Mouse (Mus musculus) forebrain, embryonic 11.5 days (tissue): ENCODE measurements around the gene Dlg4. TPM values are rescaled to one million over a fixed set of nuclear protein-coding genes. Genes with fewer than 3 reads are reported as not detected.
"Not testable (repeated sequence)": the region's sequence is repeated elsewhere in the genome, so short reads cannot be mapped to it uniquely, and the experiment has no call there.

Source experiments
- ATAC-seq: fragments of 200-750 bp; cut with Nextera tagmentation; replicated peaks from 2 replicates; pipeline ENCODE4 v1.8.0; 2017; ENCODE audit warnings: moderate TSS enrichment; ENCODE audit not compliant: low FRiP score
- DNase-seq: peaks from one replicate; pipeline ENCODE4 v3.0.0-alpha.2; 2017; ENCODE audit warnings: low spot score
- H3K27ac ChIP-seq: fragments of 300-500 bp; sonication (generic); 2 replicates; pipeline ENCODE4 v1.5.1; 2014; ENCODE audit warnings: low read depth, low read length
- H3K27me3 ChIP-seq: fragments of 300-500 bp; sonication (generic); 2 replicates; pipeline ENCODE4 v1.6.1; 2014; ENCODE audit warnings: mild to moderate bottlenecking, low read length, mixed read lengths; ENCODE audit not compliant: control insufficient read depth, insufficient read depth
- H3K36me3 ChIP-seq: fragments of 300-500 bp; sonication (generic); 2 replicates; pipeline ENCODE4 v1.6.1; 2014; ENCODE audit warnings: mild to moderate bottlenecking, low read length, moderate library complexity, mixed read lengths; ENCODE audit not compliant: control insufficient read depth, insufficient read depth
- H3K4me1 ChIP-seq: fragments of 300-500 bp; sonication (generic); replicated peaks from 2 replicates; pipeline ENCODE4 v1.6.1; 2014; ENCODE audit warnings: low read length, mixed read lengths; ENCODE audit not compliant: control insufficient read depth, insufficient read depth
- H3K4me2 ChIP-seq: fragments of 300-500 bp; sonication (generic); 2 replicates; pipeline ENCODE4 v1.6.1; 2014; ENCODE audit warnings: low read depth, mild to moderate bottlenecking, low read length, moderate library complexity, mixed read lengths; ENCODE audit not compliant: severe bottlenecking
- H3K4me3 ChIP-seq: fragments of 300-500 bp; sonication (generic); 2 replicates; pipeline ENCODE4 v1.5.1; 2014; ENCODE audit warnings: low read depth, low read length
- H3K9ac ChIP-seq: fragments of 300-500 bp; sonication (generic); 2 replicates; pipeline ENCODE4 v1.6.1; 2014; ENCODE audit warnings: low read length
- H3K9me3 ChIP-seq: fragments of 300-500 bp; sonication (generic); 2 replicates; pipeline ENCODE4 v1.6.1; 2016; ENCODE audit warnings: low read length, mixed read lengths; ENCODE audit not compliant: control insufficient read depth
- WGBS: fragments of 180-500 bp; shearing (Covaris S2); extraction: QIAGEN DNeasy Blood & Tissue Kit; methylation state at CpG from one replicate; pipeline ENCODE4 v1.1.7; 2014; 5-methylcytosine and 5-hydroxymethylcytosine counted together
- polyA plus RNA-seq: library from polyadenylated mRNA; unstranded; fragments of >200 nt; fragmentation: Nextera tagmentation; extraction: Ambion mirVana; gene quantifications from 2 replicates; pipeline ENCODE4 v1.2.1, GENCODE M21; 2014

The Dlg4 gene
- polyA plus RNA-seq, 1 experiment from 2014 or later: 21.5 TPM

DNA sequence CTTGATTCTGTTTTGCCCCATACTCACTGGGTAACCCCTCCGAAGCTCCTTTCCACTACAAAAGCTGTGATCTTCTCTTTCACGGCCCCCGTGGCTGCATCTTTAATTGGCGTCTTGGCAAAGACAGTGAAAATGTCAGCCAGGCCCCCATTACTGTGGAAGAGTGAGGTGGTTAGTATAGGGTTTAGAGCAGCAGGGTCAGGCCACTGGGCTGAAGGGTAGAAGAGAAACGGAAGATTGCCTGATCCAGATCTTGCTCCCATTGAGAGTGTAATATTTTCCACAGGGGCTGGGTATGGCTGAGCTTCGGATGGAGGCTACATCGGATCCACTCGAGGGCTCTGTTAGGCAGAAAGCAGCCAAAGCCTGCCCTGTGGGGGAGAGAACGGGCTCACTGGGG, 3.8 kb upstream of the Dlg4 start:
- Histone ChIP-seq H3K27me3 (no peaks in the 10 kb centered on the region), H3K27ac (no peak overlapping the region), H3K4me2 (no peak overlapping the region), H3K4me3 (no peak overlapping the region), H3K9me3 (no peaks in the 10 kb centered on the region), H3K36me3 (peaks cover 10% of the 10 kb centered on the region), H3K4me1 (peaks cover 15% of the 10 kb centered on the region; the same call in 1 of the 2 replicates), H3K9ac (no peak overlapping the region)
- WGBS: 88% methylated on average over 9 of the region's 9 CpGs
- DNase-seq: no peak
- ATAC-seq: no peak

GRCm38 (mm10) chr11:70013408-70013807, 3.3 kb upstream of the Dlg4 start:
- whole genome bisulfite sequencing: 87% methylated on average over 3 of the region's 3 CpGs
- Histone ChIP-seq H3K4me3 (no peak overlapping the region), H3K27me3 (no peaks in the 10 kb centered on the region), H3K9ac (no peak overlapping the region), H3K27ac (no peak overlapping the region), H3K9me3 (no peaks in the 10 kb centered on the region), H3K36me3 (peaks cover 9% of the 10 kb centered on the region), H3K4me2 (no peak overlapping the region), H3K4me1 (peaks cover 16% of the 10 kb centered on the region; the same call in 1 of the 2 replicates)
- no peak for DNase-seq
- ATAC-seq: no peak

DNA sequence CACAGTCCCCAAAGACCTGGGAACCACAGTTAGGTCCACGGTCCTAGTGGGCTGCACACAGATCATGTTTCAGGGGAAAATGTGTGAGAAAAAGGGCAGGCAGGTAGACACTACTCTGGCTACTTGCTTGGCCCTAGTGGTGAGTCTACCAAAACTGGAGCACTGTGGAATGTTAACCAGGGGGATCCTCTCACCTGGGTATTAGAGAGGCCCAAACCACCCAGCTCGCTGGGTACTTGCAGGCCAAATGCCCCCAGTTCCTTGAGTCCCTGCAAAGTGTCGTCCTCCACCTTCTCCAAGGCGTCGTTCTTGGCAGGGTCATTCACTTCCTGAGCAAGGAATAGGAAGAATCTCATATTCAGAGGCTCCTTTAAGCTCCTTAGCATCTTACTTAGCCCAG, 2.7 kb upstream of the Dlg4 start:
- DNase-seq (no peak), ATAC-seq (no peak)
- H3K9me3 ChIP-seq: no peaks in the 10 kb centered on the region
- peaks cover 6% of the 10 kb centered on the region for H3K36me3 ChIP-seq
- 63% methylated on average over 5 of the region's 5 CpGs for WGBS
- H3K4me1 ChIP-seq: peaks cover 19% of the 10 kb centered on the region; the same call in 1 of the 2 replicates
- no peak overlapping the region for H3K4me3 ChIP-seq
- no peak overlapping the region for H3K27ac ChIP-seq
- H3K27me3 ChIP-seq: no peaks in the 10 kb centered on the region
- no peak overlapping the region for H3K4me2 ChIP-seq
- no peak overlapping the region for H3K9ac ChIP-seq

- Histone ChIP-seq H3K27me3 (no peaks in the 10 kb centered on the region), H3K27ac (0 out of 2 replicates have a peak within 1 kb of the TSS, but pooled peaks have one; percentile 20), H3K4me3 (peak within 1 kb of the TSS; percentile 50), H3K9ac (peak within 1 kb of the TSS; percentile 64), H3K36me3 (peaks cover 6% of the 10 kb centered on the region), H3K4me2 (peak within 1 kb of the TSS; percentile 83), H3K9me3 (no peaks in the 10 kb centered on the region), H3K4me1 (peaks cover 29% of the 10 kb centered on the region)
- ATAC-seq: peak; percentile 85
- DNase-seq: peak; percentile 88
- 1% methylated on average over 35 of the region's 35 CpGs for WGBS
Observed at GRCm38 (mm10) chr11:70014880-70015558, 1.7 kb upstream of the Dlg4 start, which contains the start of gene Acadvl. Acadvl (minus strand) TSS chr11:70015411.

GRCm38 (mm10) chr11:70015677-70016076, 1.1 kb upstream of the Dlg4 start:
- Histone ChIP-seq H3K4me3 (no peak overlapping the region; the same call in 1 of the 2 replicates), H3K9ac (peak overlapping the region; percentile 64; the same call in 1 of the 2 replicates), H3K4me1 (peaks cover 35% of the 10 kb centered on the region), H3K27ac (no peak overlapping the region), H3K27me3 (no peaks in the 10 kb centered on the region), H3K36me3 (peaks cover under 1% of the 10 kb centered on the region), H3K4me2 (peak overlapping the region; percentile 83), H3K9me3 (no peaks in the 10 kb centered on the region)
- ATAC-seq (no peak), DNase-seq (no peak)
- 66% methylated on average over 6 of the region's 6 CpGs for WGBS

DNA sequence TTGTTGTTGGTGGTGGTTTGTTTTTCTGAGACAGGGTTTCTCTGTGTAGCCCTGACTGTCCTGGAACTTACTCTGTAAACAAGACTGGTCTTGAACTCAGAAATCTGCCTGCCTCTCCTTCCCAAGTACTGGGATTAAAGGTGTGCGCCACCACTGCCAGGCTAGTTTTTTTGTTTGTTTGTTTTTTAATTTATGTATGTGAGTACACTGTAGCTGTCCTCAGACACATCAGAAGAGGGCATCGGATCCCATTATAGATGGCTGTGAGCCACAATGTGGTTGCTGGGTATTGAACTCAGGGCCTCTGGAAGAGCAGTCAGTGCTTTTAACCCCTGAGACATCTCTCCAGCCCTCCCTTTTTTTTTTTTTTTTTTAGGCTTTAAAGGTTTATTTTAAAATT, 565 bp upstream of the Dlg4 start:
- H3K4me1 ChIP-seq: peaks cover 35% of the 10 kb centered on the region
- not testable (repeated sequence) for H3K27me3 ChIP-seq, DNase-seq, H3K36me3 ChIP-seq, H3K9me3 ChIP-seq, H3K27ac ChIP-seq, H3K9ac ChIP-seq, ATAC-seq, H3K4me3 ChIP-seq, H3K4me2 ChIP-seq
- WGBS: 83% methylated on average over 2 of the region's 2 CpGs

DNA sequence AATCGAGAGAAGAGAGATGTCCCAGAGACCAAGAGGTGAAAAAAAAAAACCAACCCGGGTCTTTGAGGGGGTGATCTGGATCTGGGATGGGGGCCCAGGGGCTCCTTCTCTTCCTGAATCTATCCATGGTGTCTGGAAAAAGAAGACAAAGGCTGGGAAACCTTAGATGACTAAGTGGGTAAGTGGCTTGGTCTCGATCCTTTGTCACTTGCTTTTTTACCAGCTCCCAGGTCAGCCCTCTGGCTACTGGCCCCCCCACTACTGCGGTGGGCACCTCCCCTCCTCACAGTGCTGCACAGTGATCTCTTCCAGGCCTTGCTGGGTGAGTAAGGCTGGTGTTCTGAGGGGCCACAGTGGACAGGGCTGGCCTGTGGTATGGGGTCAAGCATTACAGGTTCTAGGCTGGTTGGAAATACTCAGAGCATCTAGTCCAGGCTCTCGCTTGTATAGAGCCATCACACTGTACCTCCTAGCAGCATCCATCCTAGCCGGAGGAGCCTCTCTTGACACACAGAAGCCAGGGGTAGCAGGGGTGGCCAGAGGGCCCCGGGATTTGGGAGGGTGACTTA, 541 bp downstream of the Dlg4 start:
- Histone ChIP-seq H3K4me3 (no peak overlapping the region), H3K27ac (0 out of 2 replicates have a peak overlapping the region, but pooled peaks have one; percentile 13), H3K27me3 (no peaks in the 10 kb centered on the region), H3K4me2 (peak overlapping the region; percentile 65; the same call in 1 of the 2 replicates), H3K9me3 (no peaks in the 10 kb centered on the region), H3K36me3 (no peaks in the 10 kb centered on the region; the same call in 1 of the 2 replicates), H3K4me1 (peaks cover 39% of the 10 kb centered on the region), H3K9ac (peak overlapping the region; percentile 39)
- ATAC-seq (no peak), DNase-seq (no peak)
- 31% methylated on average over 7 of the region's 7 CpGs for WGBS

- Histone ChIP-seq H3K36me3 (no peaks in the 10 kb centered on the region), H3K9ac (peak overlapping the region; percentile 78), H3K27me3 (no peaks in the 10 kb centered on the region), H3K27ac (peak overlapping the region; percentile 67), H3K4me3 (peak overlapping the region; percentile 62), H3K9me3 (no peaks in the 10 kb centered on the region), H3K4me2 (peak overlapping the region; percentile 65), H3K4me1 (peaks cover 42% of the 10 kb centered on the region)
- 1% methylated on average over 23 of the region's 25 CpGs for WGBS
- DNase-seq: peak; percentile 87
- ATAC-seq: no peak
Observed at GRCm38 (mm10) chr11:70018131-70018990, 1.6 kb downstream of the Dlg4 start.
